Mouse (Mus musculus): ENCODE measurements around the gene Anks3. TPM values are rescaled to one million over a fixed set of nuclear protein-coding genes. Genes with fewer than 3 reads are reported as not detected.

The Anks3 gene
- polyA plus RNA-seq, 1 experiment: 99.8 TPM

GRCm38 (mm10) chr16:4964731-4965391, 856 bp upstream of the Anks3 start:
- no peak for TF ChIP-seq CTCF (IDR thresholded peaks at IDR 0.05; ENCODE audit: borderline replicate concordance, extremely low read depth, insufficient read depth, insufficient read length)
- no peak for TF ChIP-seq POLR2A (IDR thresholded peaks at IDR 0.05; ENCODE audit: borderline replicate concordance, extremely low read depth, insufficient read depth, insufficient read length, poor library complexity, severe bottlenecking)
- peak; percentile 5 for DNase-seq (ENCODE audit: low read depth)

- TF ChIP-seq CTCF (IDR thresholded peaks at IDR 0.05; ENCODE audit: borderline replicate concordance, extremely low read depth, insufficient read depth, insufficient read length) (no peak), POLR2A (IDR thresholded peaks at IDR 0.05; ENCODE audit: borderline replicate concordance, extremely low read depth, insufficient read depth, insufficient read length, poor library complexity, severe bottlenecking) (no peak)
- no peak for DNase-seq (ENCODE audit: low read depth)
Observed at GRCm38 (mm10) chr16:4963346-4963745, 659 bp downstream of the Anks3 start.

GRCm38 (mm10) chr16:4960260-4960659, 3.7 kb downstream of the Anks3 start:
- DNase-seq (ENCODE audit: low read depth): no peak
- TF ChIP-seq CTCF (IDR thresholded peaks at IDR 0.05; ENCODE audit: borderline replicate concordance, extremely low read depth, insufficient read depth, insufficient read length) (no peak), POLR2A (IDR thresholded peaks at IDR 0.05; ENCODE audit: borderline replicate concordance, extremely low read depth, insufficient read depth, insufficient read length, poor library complexity, severe bottlenecking) (no peak)

- no peak for DNase-seq (ENCODE audit: low read depth)
- TF ChIP-seq POLR2A (IDR thresholded peaks at IDR 0.05; ENCODE audit: borderline replicate concordance, extremely low read depth, insufficient read depth, insufficient read length, poor library complexity, severe bottlenecking) (no peak), CTCF (IDR thresholded peaks at IDR 0.05; ENCODE audit: borderline replicate concordance, extremely low read depth, insufficient read depth, insufficient read length) (no peak)
Observed at GRCm38 (mm10) chr16:4957446-4957845, 6.6 kb downstream of the Anks3 start.

GRCm38 (mm10) chr16:4956609-4957008, 7.4 kb downstream of the Anks3 start:
- DNase-seq (ENCODE audit: low read depth): no peak
- TF ChIP-seq POLR2A (IDR thresholded peaks at IDR 0.05; ENCODE audit: borderline replicate concordance, extremely low read depth, insufficient read depth, insufficient read length, poor library complexity, severe bottlenecking) (no peak), CTCF (IDR thresholded peaks at IDR 0.05; ENCODE audit: borderline replicate concordance, extremely low read depth, insufficient read depth, insufficient read length) (no peak)

GRCm38 (mm10) chr16:4947378-4947777, 16.6 kb downstream of the Anks3 start:
- TF ChIP-seq CTCF (IDR thresholded peaks at IDR 0.05; ENCODE audit: borderline replicate concordance, extremely low read depth, insufficient read depth, insufficient read length) (no peak), POLR2A (IDR thresholded peaks at IDR 0.05; ENCODE audit: borderline replicate concordance, extremely low read depth, insufficient read depth, insufficient read length, poor library complexity, severe bottlenecking) (no peak)
- DNase-seq (ENCODE audit: low read depth): no peak

- TF ChIP-seq CTCF (IDR thresholded peaks at IDR 0.05; ENCODE audit: borderline replicate concordance, extremely low read depth, insufficient read depth, insufficient read length) (no peak), POLR2A (IDR thresholded peaks at IDR 0.05; ENCODE audit: borderline replicate concordance, extremely low read depth, insufficient read depth, insufficient read length, poor library complexity, severe bottlenecking) (no peak)
- no peak for DNase-seq (ENCODE audit: low read depth)
Observed at GRCm38 (mm10) chr16:4946155-4946554, 17.9 kb downstream of the Anks3 start.

GRCm38 (mm10) chr16:4945415-4945814, 18.6 kb downstream of the Anks3 start:
- DNase-seq (ENCODE audit: low read depth): no peak
- TF ChIP-seq CTCF (IDR thresholded peaks at IDR 0.05; ENCODE audit: borderline replicate concordance, extremely low read depth, insufficient read depth, insufficient read length) (no peak), POLR2A (IDR thresholded peaks at IDR 0.05; ENCODE audit: borderline replicate concordance, extremely low read depth, insufficient read depth, insufficient read length, poor library complexity, severe bottlenecking) (no peak)

GRCm38 (mm10) chr16:4943431-4943830, 20.6 kb downstream of the Anks3 start:
- no peak for DNase-seq (ENCODE audit: low read depth)
- TF ChIP-seq POLR2A (IDR thresholded peaks at IDR 0.05; ENCODE audit: borderline replicate concordance, extremely low read depth, insufficient read depth, insufficient read length, poor library complexity, severe bottlenecking): no peak
- TF ChIP-seq CTCF (IDR thresholded peaks at IDR 0.05; ENCODE audit: borderline replicate concordance, extremely low read depth, insufficient read depth, insufficient read length): no peak

- DNase-seq (ENCODE audit: low read depth): no peak
- TF ChIP-seq POLR2A (IDR thresholded peaks at IDR 0.05; ENCODE audit: borderline replicate concordance, extremely low read depth, insufficient read depth, insufficient read length, poor library complexity, severe bottlenecking): no peak
- TF ChIP-seq CTCF (IDR thresholded peaks at IDR 0.05; ENCODE audit: borderline replicate concordance, extremely low read depth, insufficient read depth, insufficient read length): no peak
Observed at GRCm38 (mm10) chr16:4942868-4943267, 21.1 kb downstream of the Anks3 start.

GRCm38 (mm10) chr16:4941016-4941415, 23.0 kb downstream of the Anks3 start:
- no peak for DNase-seq (ENCODE audit: low read depth)

GRCm38 (mm10) chr16:4940311-4940850, 23.6 kb downstream of the Anks3 start:
- DNase-seq (ENCODE audit: low read depth): no peak
- TF ChIP-seq POLR2A (IDR thresholded peaks at IDR 0.05; ENCODE audit: borderline replicate concordance, extremely low read depth, insufficient read depth, insufficient read length, poor library complexity, severe bottlenecking) (no peak), CTCF (IDR thresholded peaks at IDR 0.05; ENCODE audit: borderline replicate concordance, extremely low read depth, insufficient read depth, insufficient read length) (no peak)

More at GRCm38 (mm10) chr16:4941016-4941415, 23.0 kb downstream of the Anks3 start:
- no peak for TF ChIP-seq POLR2A (IDR thresholded peaks at IDR 0.05; ENCODE audit: borderline replicate concordance, extremely low read depth, insufficient read depth, insufficient read length, poor library complexity, severe bottlenecking)
- no peak for TF ChIP-seq CTCF (IDR thresholded peaks at IDR 0.05; ENCODE audit: borderline replicate concordance, extremely low read depth, insufficient read depth, insufficient read length)
